Mouse (Mus musculus): ENCODE data around the gene Eif5. TPM values are rescaled to one million over a fixed set of nuclear protein-coding genes. Genes with fewer than 3 reads are reported as not detected.

Eif5 gene
- polyA plus RNA-seq, 1 experiment: 55.8 TPM

- TF ChIP-seq POLR2A (IDR thresholded peaks at IDR 0.05; ENCODE audit: low read depth, low read length): no peak
- TF ChIP-seq CTCF (IDR thresholded peaks at IDR 0.05; ENCODE audit: extremely low read depth, insufficient read length, insufficient replicate concordance, low read depth, low read length): no peak
- H3K4me1 ChIP-seq (ENCODE audit: control insufficient read depth, insufficient read depth, insufficient read length, low read length): no peaks in the 10 kb centered on the region; the same call in 1 of the 2 replicates
- no peak overlapping the region for H3K27ac ChIP-seq (ENCODE audit: insufficient read depth, low read depth, low read length)
- H3K4me3 ChIP-seq (ENCODE audit: low read depth, low read length): no peak overlapping the region
- H3K27me3 ChIP-seq (ENCODE audit: control insufficient read depth, insufficient read depth, low read length): no peaks in the 10 kb centered on the region
- H3K36me3 ChIP-seq (ENCODE audit: control insufficient read depth, insufficient read depth, low read length): peaks cover 25% of the 10 kb centered on the region
- WGBS: 79% methylated on average over 2 of the region's 2 CpGs
Observed at GRCm38 (mm10) chr12:111593775-111594174, 56.0 kb downstream of the Eif5 start.

Other genes starting within 250 kb of the Eif5 start
- 190 and 472 TPM in 2 replicates for gene Cdc42bpb, start 160.3 kb upstream of the Eif5 start, polyA plus RNA-seq (2012; rRNA removed)
- not detected in 2 replicates for gene Lbhd2, start 131.2 kb upstream of the Eif5 start, polyA plus RNA-seq (2012; rRNA removed)
- gene Exoc3l4, start 121.0 kb upstream of the Eif5 start, polyA plus RNA-seq (2012; rRNA removed): 356 and 552 TPM in 2 replicates
- 10.2 and 16.4 TPM in 2 replicates for gene Tnfaip2, start 95.5 kb upstream of the Eif5 start, polyA plus RNA-seq (2012; rRNA removed)
- 0.43 and 0.53 TPM in 2 replicates for gene Gm266, start 52.2 kb upstream of the Eif5 start, polyA plus RNA-seq (2012; rRNA removed)
- 9.8 and 19.3 TPM in 2 replicates for gene Mark3, start 36.5 kb downstream of the Eif5 start, polyA plus RNA-seq (2012; rRNA removed)
- 599 and 1,328 TPM in 2 replicates for gene Ckb, start 134.3 kb downstream of the Eif5 start, polyA plus RNA-seq (2012; rRNA removed)
- gene Trmt61a, start 140.1 kb downstream of the Eif5 start, polyA plus RNA-seq (2012; rRNA removed): 24.9 and 33.6 TPM in 2 replicates
- 3.4 and 5.5 TPM in 2 replicates for gene Bag5, start 175.2 kb downstream of the Eif5 start, polyA plus RNA-seq (2012; rRNA removed)
- 12.1 and 16.7 TPM in 2 replicates for gene Apopt1, start 175.2 kb downstream of the Eif5 start, polyA plus RNA-seq (2012; rRNA removed)
- gene Klc1, start 220.8 kb downstream of the Eif5 start, polyA plus RNA-seq (2012; rRNA removed): 37.2 and 55.8 TPM in 2 replicates